Comparison of ENCODE assay signal across 8 mouse cellular contexts in genomic region chr8:119343606-119344005, GRCm38 (mm10). TPM values are rescaled to one million over a fixed set of nuclear protein-coding genes. Genes with fewer than 3 reads are reported as not detected.
DNase-seq lines count a peak whose midpoint lies in the region; ATAC-seq and TF ChIP-seq lines count a peak whose summit lies in the region.

No protein-coding gene starts in this region.

- TF ChIP-seq EP300 in liver, postnatal 0 days (IDR thresholded peaks at IDR 0.05; ENCODE audit: low read depth), result no peak

- H3K9ac ChIP-seq in liver, adult 2 months (ENCODE audit: low read depth, low read length), result no peak overlapping the region
- H3K9ac ChIP-seq in liver, postnatal 0 days (replicated peaks), result no peak overlapping the region
- H3K9ac ChIP-seq in embryonic facial prominence, embryonic 12.5 days, result no peak overlapping the region
- no peak overlapping the region for H3K9ac ChIP-seq in intestine, embryonic 16.5 days (ENCODE audit: low read depth, low read length)
- H3K9ac ChIP-seq in neural tube, embryonic 15.5 days (replicated peaks), result no peak overlapping the region

- 84% methylated on average over 3 of the region's 3 CpGs for WGBS in liver, adult 2 months
- 75% methylated on average over 3 of the region's 3 CpGs for WGBS in liver, postnatal 0 days (ENCODE audit: insufficient replicate concordance)
- 80% methylated on average over 3 of the region's 3 CpGs for WGBS in embryonic facial prominence, embryonic 12.5 days
- WGBS in intestine, embryonic 16.5 days, result 82% methylated on average over 3 of the region's 3 CpGs
- 80% methylated on average over 3 of the region's 3 CpGs for WGBS in neural tube, embryonic 15.5 days

- H3K9me3 ChIP-seq in liver, postnatal 0 days (ENCODE audit: low read length), result peaks cover 6% of the 10 kb centered on the region; the same call in 1 of the 2 replicates
- no peaks in the 10 kb centered on the region for H3K9me3 ChIP-seq in embryonic facial prominence, embryonic 12.5 days
- peaks cover 5% of the 10 kb centered on the region; the same call in 1 of the 2 replicates for H3K9me3 ChIP-seq in intestine, embryonic 16.5 days (ENCODE audit: control insufficient read depth, low read length)
- H3K9me3 ChIP-seq in neural tube, embryonic 15.5 days (replicated peaks), result no peaks in the 10 kb centered on the region

- peaks cover 6% of the 10 kb centered on the region; the same call in 1 of the 2 replicates for H3K79me2 ChIP-seq in liver, adult 2 months (ENCODE audit: control insufficient read depth, insufficient read depth, low read length)

- DNase-seq in liver, adult 2 months (ENCODE audit: extremely low read depth, low read depth, low spot score), result peak; percentile 27
- DNase-seq in liver, postnatal 0 days, result no peak
- no peak for DNase-seq in urinary bladder, postnatal 4 days (ENCODE audit: low spot score in 2 of 2)
- no peak for DNase-seq in left cerebral cortex, adult 8-10 months (ENCODE audit: low spot score in 2 of 2)
- DNase-seq in spleen, adult 18-20 months, result no peak

- H3K27me3 ChIP-seq in liver, adult 2 months (ENCODE audit: control insufficient read depth, insufficient read depth, low read length), result no peaks in the 10 kb centered on the region
- H3K27me3 ChIP-seq in liver, postnatal 0 days (ENCODE audit: insufficient read depth, low read length), result no peaks in the 10 kb centered on the region
- H3K27me3 ChIP-seq in embryonic facial prominence, embryonic 12.5 days, result no peaks in the 10 kb centered on the region
- 0 out of 2 replicates have a peak, but pooled peaks cover 2% of the 10 kb centered on the region for H3K27me3 ChIP-seq in intestine, embryonic 16.5 days (replicated peaks; ENCODE audit: control insufficient read depth, insufficient read depth, low read length)
- H3K27me3 ChIP-seq in neural tube, embryonic 15.5 days (replicated peaks), result 0 out of 2 replicates have a peak, but pooled peaks cover 5% of the 10 kb centered on the region

- no peak overlapping the region for H3K4me3 ChIP-seq in liver, adult 2 months (ENCODE audit: insufficient read depth, low read depth, low read length)
- no peak overlapping the region for H3K4me3 ChIP-seq in liver, postnatal 0 days (ENCODE audit: low read depth, low read length)
- peak overlapping the region; percentile 95 for H3K4me3 ChIP-seq in embryonic facial prominence, embryonic 12.5 days
- peak overlapping the region; percentile 99 for H3K4me3 ChIP-seq in intestine, embryonic 16.5 days (ENCODE audit: low read length)
- peak overlapping the region; percentile 93 for H3K4me3 ChIP-seq in neural tube, embryonic 15.5 days (replicated peaks)

- no peak for TF ChIP-seq CTCF in liver, adult 2 months (IDR thresholded peaks at IDR 0.05; ENCODE audit: low read depth, low read length)
- no peak for TF ChIP-seq CTCF in liver, postnatal 0 days (IDR thresholded peaks at IDR 0.05; ENCODE audit: low read depth)

- ATAC-seq in liver, postnatal 0 days, result no peak
- ATAC-seq in embryonic facial prominence, embryonic 12.5 days (ENCODE audit: insufficient number of reproducible peaks, insufficient read depth, low FRiP score, low TSS enrichment), result peak; percentile 6; the same call in 1 of the 2 replicates
- ATAC-seq in intestine, embryonic 16.5 days, result no peak; the same call in 1 of the 2 replicates
- peak; percentile 11; the same call in 1 of the 2 replicates for ATAC-seq in neural tube, embryonic 15.5 days (ENCODE audit: low FRiP score)

- TF ChIP-seq POLR2A in liver, adult 2 months (IDR thresholded peaks at IDR 0.05; ENCODE audit: extremely low read depth, insufficient read depth, low read length), result no peak

- peaks cover 9% of the 10 kb centered on the region; the same call in 1 of the 2 replicates for H3K36me3 ChIP-seq in liver, adult 2 months (ENCODE audit: control insufficient read depth, insufficient read depth, low read length)
- H3K36me3 ChIP-seq in liver, postnatal 0 days (replicated peaks; ENCODE audit: insufficient read depth, low read length), result peaks cover 21% of the 10 kb centered on the region
- H3K36me3 ChIP-seq in embryonic facial prominence, embryonic 12.5 days, result peaks cover 26% of the 10 kb centered on the region
- 0 out of 2 replicates have a peak, but pooled peaks cover 3% of the 10 kb centered on the region for H3K36me3 ChIP-seq in intestine, embryonic 16.5 days (ENCODE audit: control insufficient read depth, insufficient read depth, low read length)
- peaks cover 23% of the 10 kb centered on the region for H3K36me3 ChIP-seq in neural tube, embryonic 15.5 days

- H3K27ac ChIP-seq in liver, adult 2 months (replicated peaks; ENCODE audit: insufficient read depth, low read depth, low read length), result no peak overlapping the region
- no peak overlapping the region for H3K27ac ChIP-seq in liver, postnatal 0 days (ENCODE audit: low read depth)
- no peak overlapping the region for H3K27ac ChIP-seq in embryonic facial prominence, embryonic 12.5 days
- H3K27ac ChIP-seq in intestine, embryonic 16.5 days (ENCODE audit: low read length), result no peak overlapping the region
- peak overlapping the region; percentile 71 for H3K27ac ChIP-seq in neural tube, embryonic 15.5 days (replicated peaks)

- H3K4me1 ChIP-seq in liver, adult 2 months (ENCODE audit: control insufficient read depth, insufficient read depth, low read length), result peaks cover 3% of the 10 kb centered on the region; the same call in 1 of the 2 replicates
- peaks cover 9% of the 10 kb centered on the region for H3K4me1 ChIP-seq in liver, postnatal 0 days (ENCODE audit: insufficient read depth)
- peaks cover 8% of the 10 kb centered on the region for H3K4me1 ChIP-seq in embryonic facial prominence, embryonic 12.5 days
- H3K4me1 ChIP-seq in intestine, embryonic 16.5 days (ENCODE audit: control insufficient read depth, insufficient read depth, low read length), result peaks cover 8% of the 10 kb centered on the region
- H3K4me1 ChIP-seq in neural tube, embryonic 15.5 days, result peaks cover 17% of the 10 kb centered on the region

- no peak overlapping the region for H3K4me2 ChIP-seq in liver, postnatal 0 days (ENCODE audit: low read depth, low read length)
- H3K4me2 ChIP-seq in embryonic facial prominence, embryonic 12.5 days (replicated peaks), result peak overlapping the region; percentile 66
- H3K4me2 ChIP-seq in intestine, embryonic 16.5 days (ENCODE audit: low read depth, low read length), result peak overlapping the region; percentile 49
- H3K4me2 ChIP-seq in neural tube, embryonic 15.5 days, result peak overlapping the region; percentile 53

RNA-seq across cellular contexts. Expression of gene Hsbp1, which starts 0.7 kb away (rescaled TPM):
- 62.1 and 69.2 TPM in 2 replicates for total RNA-seq in liver, adult 2 months (2014; rRNA removed)
- 65.3 and 82.8 TPM in 2 replicates for polyA plus RNA-seq in liver, adult 2 months (2012; rRNA removed)
- 101 and 104 TPM in 2 replicates for polyA plus RNA-seq in liver, postnatal 0 days (2015; fragmentation: Nextera tagmentation; extraction: Ambion mirVana)
- 325 and 333 TPM in 2 replicates for polyA plus RNA-seq in embryonic facial prominence, embryonic 12.5 days (2016; fragmentation: Nextera tagmentation; extraction: Ambion mirVana)
- polyA plus RNA-seq in intestine, embryonic 16.5 days (2015; fragmentation: Nextera tagmentation; extraction: Ambion mirVana), result 259 and 264 TPM in 2 replicates
- 708 and 827 TPM in 2 replicates for polyA plus RNA-seq in neural tube, embryonic 15.5 days (2015; fragmentation: Nextera tagmentation; extraction: Ambion mirVana)
- 100 to 1,000 TPM; 313 to 317 (median 316) TPM for total RNA-seq in left cerebral cortex, adult 8-10 months (2022)

RNA-seq across cellular contexts. Expression of gene Mlycd, which starts 51.1 kb away (rescaled TPM):
- 57.3 and 68.1 TPM in 2 replicates for total RNA-seq in liver, adult 2 months (2014; rRNA removed)
- 112 and 115 TPM in 2 replicates for polyA plus RNA-seq in liver, adult 2 months (2012; rRNA removed)
- polyA plus RNA-seq in liver, postnatal 0 days (2015; fragmentation: Nextera tagmentation; extraction: Ambion mirVana), result 37.0 and 44.4 TPM in 2 replicates
- polyA plus RNA-seq in embryonic facial prominence, embryonic 12.5 days (2016; fragmentation: Nextera tagmentation; extraction: Ambion mirVana), result 12.5 and 14.7 TPM in 2 replicates
- 20.6 and 22.7 TPM in 2 replicates for polyA plus RNA-seq in intestine, embryonic 16.5 days (2015; fragmentation: Nextera tagmentation; extraction: Ambion mirVana)
- 15.8 and 16.0 TPM in 2 replicates for polyA plus RNA-seq in neural tube, embryonic 15.5 days (2015; fragmentation: Nextera tagmentation; extraction: Ambion mirVana)
- total RNA-seq in left cerebral cortex, adult 8-10 months (2022), result 10 to 100 TPM; 29.0 to 31.0 (median 30.1) TPM

Comparison
In these comparisons a context has a peak if more than half of its experiments do, and no peak if none do; other contexts are left out.
1. H3K4me3 ChIP-seq: peak in embryonic facial prominence, embryonic 12.5 days (single experiment), intestine, embryonic 16.5 days (single experiment) and neural tube, embryonic 15.5 days (single experiment); none in liver, adult 2 months (single experiment) and liver, postnatal 0 days (single experiment).
2. ATAC-seq: peak in embryonic facial prominence, embryonic 12.5 days (single experiment) and neural tube, embryonic 15.5 days (single experiment); none in liver, postnatal 0 days (single experiment) and intestine, embryonic 16.5 days (single experiment).